Mouse (Mus musculus) thymus, postnatal 10 days (tissue): ENCODE measurements at regions not wholly inside any gene's neighbourhood (a gene's known extent, or its start where the extent isn't known, plus 50 kb on each side); places are given as distances from the start of the nearest gene placed in this dataset.

ENCODE experiments used
- DNase-seq, 2 experiments: peaks; one replicate each; pipeline ENCODE4 v3.0.0; 2021; ENCODE audit warnings: low spot score in 2 of 2

DNA sequence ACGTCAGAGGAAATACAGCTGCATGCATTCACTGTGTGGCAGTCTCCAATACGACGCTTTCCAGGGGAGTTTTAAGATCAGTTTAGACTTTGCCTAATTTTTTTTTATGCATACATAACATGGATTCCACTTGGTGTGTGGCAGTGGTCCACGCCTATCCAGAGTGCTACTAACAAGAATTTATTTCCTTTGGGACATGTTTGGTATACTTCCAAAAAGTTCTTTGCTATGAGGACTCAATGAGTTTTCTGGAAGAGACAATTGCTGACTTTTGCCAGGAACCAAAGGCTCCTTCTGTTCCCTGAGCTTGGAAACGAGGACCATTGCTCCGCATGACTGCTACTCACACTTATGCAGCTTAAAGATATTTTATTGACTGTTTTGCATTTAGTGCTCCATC lies 59.2 kb downstream of the Marcks start:
- DNase-seq, result no peak

- no peak for DNase-seq
Observed at GRCm38 (mm10) chr10:37078439-37078838, 60.3 kb downstream of the Marcks start.

- DNase-seq, result no peak
Observed at GRCm38 (mm10) chr10:37077741-37078140, 61.0 kb downstream of the Marcks start.

DNA sequence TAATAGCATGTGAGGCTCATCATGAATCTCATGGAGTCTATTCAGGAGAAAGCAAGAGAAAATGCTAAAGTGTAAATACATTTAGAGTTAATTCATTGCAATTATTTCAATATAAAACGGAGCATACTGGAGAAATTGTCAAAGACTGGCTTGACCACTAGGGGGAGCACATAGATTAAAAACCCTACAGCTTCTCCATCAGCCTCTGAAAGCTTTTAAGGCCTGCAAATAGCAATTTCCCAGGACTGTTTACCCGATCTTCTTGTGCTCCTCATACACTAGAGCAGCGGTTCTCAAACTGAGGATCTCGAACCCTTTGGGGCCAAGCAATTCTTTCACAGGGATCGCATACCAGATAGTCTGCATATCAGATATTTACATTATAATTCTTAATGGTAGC lies 65.9 kb downstream of the Marcks start:
- peak; percentile 8 to 72 for DNase-seq

DNA sequence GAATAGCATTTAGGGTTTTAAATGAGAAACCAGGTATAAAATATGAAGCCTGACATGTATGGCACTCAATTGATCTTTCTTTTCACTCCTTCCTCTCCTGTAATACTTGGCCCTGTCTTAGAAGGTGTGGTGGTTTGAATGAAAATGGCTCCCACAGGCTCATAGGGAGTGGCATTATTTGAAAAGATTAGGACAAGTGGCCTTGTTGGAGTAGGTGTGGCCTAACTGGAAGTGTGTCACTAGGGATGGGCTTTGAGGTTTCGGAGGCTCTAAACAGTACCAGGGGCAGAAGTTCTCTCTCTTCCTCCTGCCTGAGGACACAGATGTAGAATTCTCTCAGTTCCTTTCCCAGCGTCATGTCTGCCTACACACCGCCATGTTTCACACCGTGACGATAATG lies 66.7 kb downstream of the Marcks start:
- DNase-seq, result no peak

GRCm38 (mm10) chr10:37071420-37071819 lies 67.3 kb downstream of the Marcks start:
- no peak for DNase-seq
